Mouse (Mus musculus): Measurements from ENCODE around the gene Flt3l.

DNA sequence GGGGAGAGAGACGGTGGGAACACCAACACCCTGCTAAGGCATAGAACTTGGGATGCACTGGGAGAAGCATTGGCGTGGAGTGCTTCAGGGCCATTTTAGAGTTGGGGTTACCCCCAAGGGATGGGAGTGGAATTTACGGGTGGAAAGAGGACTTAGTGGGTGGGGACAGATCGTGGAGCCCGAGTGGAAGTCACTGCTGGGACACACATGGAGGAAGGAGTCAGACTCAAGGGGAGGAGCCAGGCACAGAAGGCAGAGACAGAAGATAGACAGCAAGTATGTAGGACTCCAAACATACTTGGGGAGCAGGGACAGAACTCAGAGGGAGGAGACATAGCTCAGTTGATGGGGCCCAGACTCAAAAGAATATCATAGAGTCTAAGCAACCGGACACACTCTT lies 26.3 kb upstream of the Flt3l start:
- TF ChIP-seq CTCF (IDR thresholded peaks at IDR 0.05; ENCODE audit: low read depth, low read length) (no peak), POLR2A (IDR thresholded peaks at IDR 0.05; ENCODE audit: extremely low read depth, insufficient read depth, low read length) (no peak)

All from liver, adult 2 months (tissue).